Mouse (Mus musculus) C2C12 (cell line): ENCODE data around the gene Sugt1. TPM values are rescaled to one million over a fixed set of nuclear protein-coding genes. Genes with fewer than 3 reads are reported as not detected.

Source experiments
- H3K27me3 ChIP-seq: one replicate; pipeline ENCODE4 v1.6.1; 2011; ENCODE audit not compliant: control insufficient read depth, insufficient read depth, insufficient read length
- H3K36me3 ChIP-seq: one replicate; pipeline ENCODE4 v1.6.1; 2011; ENCODE audit not compliant: control insufficient read depth, insufficient read depth
- H3K4me3 ChIP-seq: one replicate; pipeline ENCODE4 v1.5.1; 2011; ENCODE audit warnings: mild to moderate bottlenecking, control low read depth; ENCODE audit not compliant: poor library complexity, insufficient read depth, severe bottlenecking
- H3K79me2 ChIP-seq: one replicate; pipeline ENCODE4 v1.6.1; 2011; ENCODE audit not compliant: control insufficient read depth, insufficient read depth
- H3K79me3 ChIP-seq: one replicate; pipeline ENCODE4 v1.6.1; 2011; ENCODE audit warnings: low read depth, control low read depth
- H3ac ChIP-seq: one replicate; pipeline ENCODE3; 2011; ENCODE audit warnings: low read depth; ENCODE audit not compliant: control insufficient read depth, insufficient read length
- CEBPB ChIP-seq: IDR thresholded peaks from one replicate; pipeline ENCODE4 v1.6.1; 2011; ENCODE audit warnings: low read depth, mild to moderate bottlenecking, control low read depth, moderate library complexity
- CTCF ChIP-seq: IDR thresholded peaks from one replicate; pipeline ENCODE4 v1.5.1; 2011; ENCODE audit not compliant: control insufficient read depth, insufficient read depth, insufficient read length
- FOSL1 ChIP-seq: IDR thresholded peaks from one replicate; pipeline ENCODE4 v1.8.0; 2011; ENCODE audit warnings: mild to moderate bottlenecking, low read length; ENCODE audit not compliant: poor library complexity, insufficient read depth, severe bottlenecking
- MAX ChIP-seq: IDR thresholded peaks from one replicate; pipeline ENCODE4 v1.6.1; 2011; ENCODE audit warnings: mild to moderate bottlenecking, control low read depth
- MYOD1 ChIP-seq: IDR thresholded peaks from one replicate; pipeline ENCODE4 v1.6.1; 2011; ENCODE audit warnings: low read depth; ENCODE audit not compliant: control insufficient read depth, insufficient read length
- MYOG ChIP-seq: IDR thresholded peaks from one replicate; pipeline ENCODE4 v1.6.1; 2011; ENCODE audit not compliant: control insufficient read depth, insufficient read length; ENCODE audit errors: extremely low read depth
- USF1 ChIP-seq: IDR thresholded peaks from one replicate; pipeline ENCODE4 v1.6.1; 2011; ENCODE audit warnings: low read depth, mild to moderate bottlenecking, control low read depth, moderate library complexity
- polyA plus RNA-seq: library from polyadenylated mRNA; unstranded; fragments of >200 nt; fragmentation: generic; extraction: Trizol; gene quantifications from one replicate; pipeline ENCODE4 v1.2.1, GENCODE M21; 2012; ENCODE audit warnings: missing spikeins

The Sugt1 gene
- polyA plus RNA-seq, 1 experiment: 68.8 TPM

DNA sequence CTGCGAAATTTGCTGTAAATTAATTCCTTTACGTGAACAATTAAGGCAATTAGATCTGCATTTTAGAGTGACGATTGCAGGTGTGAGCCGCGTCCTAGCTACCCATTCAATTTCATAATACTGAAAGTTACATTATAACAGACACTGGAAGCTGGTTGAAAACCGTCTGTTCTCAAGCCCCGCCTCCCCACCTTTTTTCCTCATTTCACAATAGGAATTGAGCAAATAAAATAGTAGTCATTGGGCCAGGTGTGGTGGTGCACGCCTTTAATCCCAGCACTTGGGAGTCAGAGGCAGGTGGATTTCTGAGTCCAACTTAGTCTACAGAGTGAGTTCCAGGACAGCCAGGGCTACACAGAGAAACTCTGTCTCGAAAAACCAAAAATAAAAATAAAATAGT, 54.6 kb downstream of the Sugt1 start:
- Histone ChIP-seq H3ac (no peak overlapping the region), H3K79me3 (no peaks in the 10 kb centered on the region), H3K27me3 (peaks cover 21% of the 10 kb centered on the region), H3K4me3 (no peak overlapping the region), H3K36me3 (no peaks in the 10 kb centered on the region), H3K79me2 (no peaks in the 10 kb centered on the region)
- TF ChIP-seq FOSL1 (no peak), MYOD1 (no peak), MYOG (no peak), CTCF (no peak), MAX (no peak), USF1 (no peak), CEBPB (no peak)

DNA sequence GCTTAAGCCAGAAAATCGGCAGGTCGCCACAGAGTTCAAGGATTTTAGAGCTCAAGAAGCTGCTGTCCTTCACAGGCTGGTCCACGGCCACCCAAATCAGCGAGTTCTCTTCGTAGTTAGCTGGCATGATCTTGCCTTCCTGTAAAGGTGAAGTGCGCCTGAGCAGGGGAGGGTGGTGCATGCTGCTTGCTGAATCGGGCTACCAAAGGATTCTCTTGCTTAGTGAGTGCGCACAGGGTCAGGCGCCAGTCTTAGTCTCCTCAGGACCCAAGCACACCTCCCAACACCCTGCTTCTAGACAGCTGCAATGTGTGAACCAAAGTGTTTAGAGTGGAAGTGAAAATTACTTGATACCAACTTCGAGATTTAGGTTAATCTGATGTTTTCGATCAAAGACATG, 57.9 kb downstream of the Sugt1 start:
- H3K27me3 ChIP-seq: peaks cover 33% of the 10 kb centered on the region
- H3K36me3 ChIP-seq: no peaks in the 10 kb centered on the region
- no peaks in the 10 kb centered on the region for H3K79me3 ChIP-seq
- no peak overlapping the region for H3K4me3 ChIP-seq
- no peak overlapping the region for H3ac ChIP-seq
- H3K79me2 ChIP-seq: no peaks in the 10 kb centered on the region
- no peak for TF ChIP-seq MYOD1
- no peak for TF ChIP-seq CEBPB
- TF ChIP-seq MAX: no peak
- no peak for TF ChIP-seq MYOG
- no peak for TF ChIP-seq FOSL1
- TF ChIP-seq CTCF: no peak
- TF ChIP-seq USF1: no peak

DNA sequence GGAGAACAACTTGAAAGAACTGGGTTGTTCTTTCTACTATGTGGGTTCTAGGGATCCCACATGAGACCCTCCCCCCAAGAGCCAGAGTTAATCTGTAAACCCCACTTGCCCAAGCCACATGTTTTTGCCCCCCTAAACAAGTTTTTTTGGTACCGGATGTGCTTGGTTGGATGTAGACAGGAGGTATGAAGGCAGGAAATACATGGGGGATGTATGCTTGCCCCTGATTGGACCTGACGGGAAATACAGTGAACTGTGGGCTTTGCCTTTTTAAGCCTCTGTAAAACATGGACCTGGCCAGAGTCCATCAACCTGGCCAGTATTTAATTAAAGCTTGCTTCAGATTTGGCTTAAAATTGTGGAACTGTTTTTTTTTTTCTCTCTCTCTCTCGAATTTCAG, 62.2 kb downstream of the Sugt1 start:
- no peak overlapping the region for H3K4me3 ChIP-seq
- H3K79me3 ChIP-seq: no peaks in the 10 kb centered on the region
- no peaks in the 10 kb centered on the region for H3K79me2 ChIP-seq
- H3ac ChIP-seq: no peak overlapping the region
- H3K27me3 ChIP-seq: peaks cover 47% of the 10 kb centered on the region
- TF ChIP-seq MYOD1 (no peak), MAX (no peak), USF1 (no peak), CTCF (no peak), FOSL1 (no peak), MYOG (no peak), CEBPB (no peak)
- H3K36me3 ChIP-seq: no peaks in the 10 kb centered on the region

DNA sequence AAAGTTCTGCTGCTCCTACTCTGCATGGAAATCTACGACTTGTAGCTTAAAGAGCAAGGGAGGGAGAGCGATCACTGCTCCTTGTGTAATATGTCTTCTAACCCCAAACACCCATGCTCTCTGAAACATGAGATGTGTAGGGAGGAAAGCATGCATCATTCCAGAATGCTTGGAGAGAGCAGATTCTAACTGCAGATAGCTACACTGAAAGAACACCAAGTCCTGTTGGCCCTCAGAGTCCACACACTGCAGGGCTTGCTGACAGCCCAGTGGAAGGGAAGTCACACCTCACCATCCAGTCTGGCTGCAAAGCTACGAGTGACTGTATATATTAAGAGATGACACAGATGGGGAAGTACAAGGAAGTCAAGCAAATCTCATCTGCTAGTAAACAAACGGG, 65.2 kb downstream of the Sugt1 start:
- Histone ChIP-seq H3K27me3 (peaks cover 35% of the 10 kb centered on the region), H3K79me2 (no peaks in the 10 kb centered on the region), H3K4me3 (no peak overlapping the region), H3ac (no peak overlapping the region), H3K36me3 (no peaks in the 10 kb centered on the region), H3K79me3 (no peaks in the 10 kb centered on the region)
- no peak for TF ChIP-seq MAX
- no peak for TF ChIP-seq MYOD1
- no peak for TF ChIP-seq USF1
- TF ChIP-seq CEBPB: no peak
- TF ChIP-seq CTCF: no peak
- TF ChIP-seq MYOG: no peak
- no peak for TF ChIP-seq FOSL1

DNA sequence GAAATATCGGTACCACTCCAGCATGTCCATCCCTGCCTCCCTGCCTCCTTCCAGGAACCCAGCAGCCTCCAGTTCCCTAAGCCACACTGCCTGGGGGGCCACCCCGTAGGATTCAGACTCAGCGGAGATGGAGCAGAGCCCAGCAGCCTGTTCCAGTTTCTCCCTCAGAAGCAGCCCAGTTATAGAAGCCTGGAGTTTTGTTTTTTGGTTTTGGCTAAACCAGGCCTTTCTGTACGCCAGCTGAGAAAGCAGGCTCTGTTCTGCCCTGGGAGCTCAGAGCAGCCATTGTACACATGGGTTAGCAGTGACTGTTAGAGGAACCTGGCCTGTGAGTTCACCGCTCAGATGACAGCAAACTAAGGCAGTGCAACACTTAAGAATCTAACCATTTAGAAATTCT, 70.8 kb downstream of the Sugt1 start:
- Histone ChIP-seq H3K4me3 (no peak overlapping the region), H3K27me3 (peaks cover 18% of the 10 kb centered on the region), H3K79me3 (no peaks in the 10 kb centered on the region), H3K36me3 (no peaks in the 10 kb centered on the region), H3K79me2 (no peaks in the 10 kb centered on the region), H3ac (no peak overlapping the region)
- TF ChIP-seq MYOD1 (no peak), MYOG (no peak), FOSL1 (no peak), CTCF (no peak), CEBPB (no peak), USF1 (no peak), MAX (no peak)

DNA sequence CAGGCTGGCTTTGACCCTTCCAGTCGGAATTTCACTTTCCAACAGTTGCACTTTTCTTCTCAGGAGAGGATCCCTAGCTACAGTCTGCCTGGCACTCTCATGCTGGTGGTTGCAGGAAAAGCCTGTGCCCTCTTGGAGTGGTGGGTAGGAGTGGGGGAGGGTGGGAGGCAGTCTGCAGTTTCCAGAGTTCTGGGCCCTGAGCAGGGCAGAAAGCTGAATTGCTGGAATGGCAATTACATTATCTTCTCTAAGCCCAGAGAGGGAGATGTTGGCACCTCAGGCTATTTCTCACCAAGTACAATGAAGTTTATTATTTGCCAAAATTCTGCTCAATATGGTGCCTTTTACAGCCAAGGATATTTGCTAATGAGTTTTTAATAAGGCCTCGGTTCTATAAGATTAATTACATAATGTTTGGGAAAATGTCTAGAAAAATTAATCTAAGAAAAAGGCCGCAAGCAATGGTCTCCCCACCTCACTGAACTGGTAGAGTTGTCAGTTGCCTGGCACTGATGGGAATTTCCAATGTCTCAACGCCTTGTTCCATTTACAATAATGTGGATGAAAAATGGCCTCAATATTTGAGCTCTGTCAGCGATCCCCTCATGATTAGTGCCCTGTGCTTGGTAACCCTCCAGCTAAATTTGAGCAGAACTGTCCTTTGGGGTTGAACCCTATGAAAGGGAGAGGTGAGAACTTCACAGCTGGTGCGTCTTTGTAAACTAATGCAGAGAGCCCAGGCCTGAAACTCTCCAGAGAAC, 71.4 kb downstream of the Sugt1 start:
- H3ac ChIP-seq: no peak overlapping the region
- TF ChIP-seq FOSL1: no peak
- TF ChIP-seq MYOG: no peak
- TF ChIP-seq CEBPB: no peak
- no peak for TF ChIP-seq CTCF
- no peak for TF ChIP-seq MYOD1
- TF ChIP-seq USF1: no peak
- TF ChIP-seq MAX: no peak
- no peaks in the 10 kb centered on the region for H3K36me3 ChIP-seq
- H3K27me3 ChIP-seq: peaks cover 18% of the 10 kb centered on the region
- H3K79me3 ChIP-seq: no peaks in the 10 kb centered on the region
- no peaks in the 10 kb centered on the region for H3K79me2 ChIP-seq
- no peak overlapping the region for H3K4me3 ChIP-seq
